Mouse (Mus musculus) embryonic facial prominence, embryonic 12.5 days (tissue): Measurements from ENCODE around the gene Xdh. TPM values are rescaled to one million over a fixed set of nuclear protein-coding genes. Genes with fewer than 3 reads are reported as not detected.

ENCODE experiments used
- ATAC-seq: fragments of 200-750 bp; cut with Nextera tagmentation; 2 replicates; pipeline ENCODE4 v1.8.0; 2017; ENCODE audit not compliant: insufficient number of reproducible peaks, insufficient read depth, low FRiP score, low TSS enrichment
- H3K27ac ChIP-seq: fragments of 300-500 bp; sonication (generic); 2 replicates; pipeline ENCODE4 v1.5.1; 2016; ENCODE audit warnings: mild to moderate bottlenecking
- H3K27me3 ChIP-seq: fragments of 300-500 bp; sonication (generic); 2 replicates; pipeline ENCODE4 v1.6.1; 2016; ENCODE audit warnings: mild to moderate bottlenecking, moderate library complexity
- H3K36me3 ChIP-seq: fragments of 300-500 bp; sonication (generic); 2 replicates; pipeline ENCODE4 v1.6.1; 2016; ENCODE audit warnings: mild to moderate bottlenecking
- H3K4me1 ChIP-seq: fragments of 300-500 bp; sonication (generic); 2 replicates; pipeline ENCODE4 v1.6.1; 2016
- H3K4me2 ChIP-seq: fragments of 300-500 bp; sonication (generic); replicated peaks from 2 replicates; pipeline ENCODE4 v1.6.1; 2016; ENCODE audit warnings: mild to moderate bottlenecking, moderate library complexity
- H3K4me3 ChIP-seq: fragments of 300-500 bp; sonication (generic); 2 replicates; pipeline ENCODE4 v1.5.1; 2016; ENCODE audit warnings: mild to moderate bottlenecking
- H3K9ac ChIP-seq: fragments of 300-500 bp; sonication (generic); 2 replicates; pipeline ENCODE4 v1.6.1; 2016; ENCODE audit warnings: mild to moderate bottlenecking, moderate library complexity
- H3K9me3 ChIP-seq: fragments of 300-500 bp; sonication (generic); 2 replicates; pipeline ENCODE4 v1.6.1; 2016; ENCODE audit warnings: mild to moderate bottlenecking, moderate library complexity
- WGBS: fragments of 180-500 bp; shearing (Covaris S2); methylation state at CpG from one replicate; pipeline ENCODE4 v1.1.7; 2016; 5-methylcytosine and 5-hydroxymethylcytosine counted together
- polyA plus RNA-seq: library from polyadenylated mRNA; unstranded; fragments of >200 nt; fragmentation: Nextera tagmentation; extraction: Ambion mirVana; gene quantifications from 2 replicates; pipeline ENCODE4 v1.2.1, GENCODE M21; 2016

The Xdh gene
- polyA plus RNA-seq, 1 experiment from 2014 or later = 0.70 TPM

GRCm38 (mm10) chr17:73964856-73965255 is 14.9 kb upstream of the Xdh start:
- WGBS = 87% methylated on average over 9 of the region's 9 CpGs
- no peaks in the 10 kb centered on the region for H3K9me3 ChIP-seq
- H3K9ac ChIP-seq = no peak overlapping the region
- H3K4me1 ChIP-seq = no peaks in the 10 kb centered on the region
- no peaks in the 10 kb centered on the region for H3K27me3 ChIP-seq
- no peak overlapping the region for H3K4me2 ChIP-seq
- H3K4me3 ChIP-seq = no peak overlapping the region
- no peak for ATAC-seq
- no peaks in the 10 kb centered on the region for H3K36me3 ChIP-seq
- no peak overlapping the region for H3K27ac ChIP-seq

GRCm38 (mm10) chr17:73962628-73963043 is 12.6 kb upstream of the Xdh start:
- no peak overlapping the region for H3K27ac ChIP-seq
- H3K27me3 ChIP-seq = no peaks in the 10 kb centered on the region
- H3K4me3 ChIP-seq = no peak overlapping the region
- ATAC-seq = no peak
- H3K4me2 ChIP-seq = no peak overlapping the region
- H3K9me3 ChIP-seq = no peaks in the 10 kb centered on the region
- no peaks in the 10 kb centered on the region for H3K36me3 ChIP-seq
- H3K9ac ChIP-seq = no peak overlapping the region
- H3K4me1 ChIP-seq = no peaks in the 10 kb centered on the region
- WGBS = 63% methylated on average over 2 of the region's 2 CpGs

GRCm38 (mm10) chr17:73961801-73962403 is 11.9 kb upstream of the Xdh start:
- 81% methylated on average over 1 of the region's 1 CpGs for WGBS
- Histone ChIP-seq H3K4me1 (no peaks in the 10 kb centered on the region), H3K4me3 (no peak overlapping the region), H3K36me3 (no peaks in the 10 kb centered on the region), H3K9me3 (no peaks in the 10 kb centered on the region), H3K9ac (no peak overlapping the region), H3K27me3 (no peaks in the 10 kb centered on the region), H3K27ac (no peak overlapping the region), H3K4me2 (no peak overlapping the region)
- no peak for ATAC-seq

GRCm38 (mm10) chr17:73960745-73961144 is 10.7 kb upstream of the Xdh start:
- H3K9me3 ChIP-seq = no peaks in the 10 kb centered on the region
- no peak for ATAC-seq
- H3K9ac ChIP-seq = no peak overlapping the region
- H3K4me2 ChIP-seq = no peak overlapping the region
- no peaks in the 10 kb centered on the region for H3K4me1 ChIP-seq
- H3K27me3 ChIP-seq = no peaks in the 10 kb centered on the region
- WGBS = 82% methylated on average over 4 of the region's 4 CpGs
- no peaks in the 10 kb centered on the region for H3K36me3 ChIP-seq
- H3K27ac ChIP-seq = no peak overlapping the region
- no peak overlapping the region for H3K4me3 ChIP-seq

GRCm38 (mm10) chr17:73952103-73952521 is 2.1 kb upstream of the Xdh start:
- H3K36me3 ChIP-seq = no peaks in the 10 kb centered on the region

GRCm38 (mm10) chr17:73950970-73951369 is 974 bp upstream of the Xdh start:
- 78% methylated on average over 5 of the region's 5 CpGs for WGBS
- H3K4me2 ChIP-seq = no peak overlapping the region
- no peaks in the 10 kb centered on the region; the same call in 1 of the 2 replicates for H3K4me1 ChIP-seq

More at GRCm38 (mm10) chr17:73952103-73952521, 2.1 kb upstream of the Xdh start:
- ATAC-seq = no peak
- no peak overlapping the region for H3K9ac ChIP-seq
- H3K27ac ChIP-seq = no peak overlapping the region
- no peak overlapping the region for H3K4me3 ChIP-seq
- H3K4me2 ChIP-seq = no peak overlapping the region
- WGBS = 75% methylated on average over 4 of the region's 4 CpGs
- H3K27me3 ChIP-seq = no peaks in the 10 kb centered on the region
- no peaks in the 10 kb centered on the region for H3K9me3 ChIP-seq
- H3K4me1 ChIP-seq = no peaks in the 10 kb centered on the region; the same call in 1 of the 2 replicates

GRCm38 (mm10) chr17:73949498-73949897 is 498 bp downstream of the Xdh start:
- 58% methylated on average over 4 of the region's 4 CpGs for WGBS
- no peak for ATAC-seq
- no peak overlapping the region for H3K4me2 ChIP-seq
- no peak overlapping the region for H3K9ac ChIP-seq
- no peaks in the 10 kb centered on the region for H3K36me3 ChIP-seq
- H3K4me3 ChIP-seq = no peak overlapping the region
- no peaks in the 10 kb centered on the region; the same call in 1 of the 2 replicates for H3K4me1 ChIP-seq
- no peak overlapping the region for H3K27ac ChIP-seq
- H3K27me3 ChIP-seq = no peaks in the 10 kb centered on the region
- H3K9me3 ChIP-seq = no peaks in the 10 kb centered on the region

More at GRCm38 (mm10) chr17:73950970-73951369, 974 bp upstream of the Xdh start:
- Histone ChIP-seq H3K4me3 (no peak overlapping the region), H3K9ac (no peak overlapping the region), H3K36me3 (no peaks in the 10 kb centered on the region), H3K27ac (no peak overlapping the region), H3K27me3 (no peaks in the 10 kb centered on the region), H3K9me3 (no peaks in the 10 kb centered on the region)
- ATAC-seq = no peak

GRCm38 (mm10) chr17:73948801-73949200 is 1.2 kb downstream of the Xdh start:
- H3K4me1 ChIP-seq = no peaks in the 10 kb centered on the region; the same call in 1 of the 2 replicates
- no peaks in the 10 kb centered on the region for H3K36me3 ChIP-seq
- no peaks in the 10 kb centered on the region for H3K27me3 ChIP-seq
- 71% methylated on average over 2 of the region's 2 CpGs for WGBS
- H3K4me3 ChIP-seq = no peak overlapping the region
- no peak overlapping the region for H3K27ac ChIP-seq
- H3K9me3 ChIP-seq = no peaks in the 10 kb centered on the region
- H3K9ac ChIP-seq = no peak overlapping the region
- H3K4me2 ChIP-seq = no peak overlapping the region
- ATAC-seq = no peak

GRCm38 (mm10) chr17:73948039-73948438 is 2.0 kb downstream of the Xdh start:
- no peak for ATAC-seq
- no peak overlapping the region for H3K4me3 ChIP-seq
- 81% methylated on average over 3 of the region's 3 CpGs for WGBS
- no peak overlapping the region for H3K9ac ChIP-seq
- H3K4me1 ChIP-seq = no peaks in the 10 kb centered on the region; the same call in 1 of the 2 replicates
- no peak overlapping the region for H3K27ac ChIP-seq
- no peaks in the 10 kb centered on the region for H3K9me3 ChIP-seq
- no peaks in the 10 kb centered on the region for H3K36me3 ChIP-seq
- H3K27me3 ChIP-seq = no peaks in the 10 kb centered on the region
- no peak overlapping the region for H3K4me2 ChIP-seq

GRCm38 (mm10) chr17:73946856-73947255 is 3.1 kb downstream of the Xdh start:
- 74% methylated on average over 5 of the region's 5 CpGs for WGBS
- H3K4me3 ChIP-seq = no peak overlapping the region
- no peak for ATAC-seq

GRCm38 (mm10) chr17:73944661-73945060 is 5.3 kb downstream of the Xdh start:
- WGBS = 79% methylated on average over 5 of the region's 5 CpGs
- H3K36me3 ChIP-seq = no peaks in the 10 kb centered on the region

More at GRCm38 (mm10) chr17:73946856-73947255, 3.1 kb downstream of the Xdh start:
- H3K9me3 ChIP-seq = no peaks in the 10 kb centered on the region
- no peaks in the 10 kb centered on the region; the same call in 1 of the 2 replicates for H3K4me1 ChIP-seq
- H3K27ac ChIP-seq = no peak overlapping the region
- no peaks in the 10 kb centered on the region for H3K36me3 ChIP-seq
- H3K4me2 ChIP-seq = no peak overlapping the region
- H3K27me3 ChIP-seq = no peaks in the 10 kb centered on the region
- H3K9ac ChIP-seq = no peak overlapping the region

GRCm38 (mm10) chr17:73942268-73942962 is 7.6 kb downstream of the Xdh start:
- Histone ChIP-seq H3K27ac (no peak overlapping the region), H3K9me3 (no peaks in the 10 kb centered on the region), H3K4me1 (no peaks in the 10 kb centered on the region), H3K9ac (no peak overlapping the region), H3K27me3 (no peaks in the 10 kb centered on the region), H3K4me2 (no peak overlapping the region), H3K4me3 (no peak overlapping the region), H3K36me3 (no peaks in the 10 kb centered on the region)
- 81% methylated on average over 3 of the region's 3 CpGs for WGBS
- no peak for ATAC-seq

More at GRCm38 (mm10) chr17:73944661-73945060, 5.3 kb downstream of the Xdh start:
- Histone ChIP-seq H3K27me3 (no peaks in the 10 kb centered on the region), H3K4me2 (no peak overlapping the region), H3K4me1 (no peaks in the 10 kb centered on the region; the same call in 1 of the 2 replicates), H3K27ac (no peak overlapping the region), H3K9me3 (no peaks in the 10 kb centered on the region), H3K9ac (no peak overlapping the region), H3K4me3 (no peak overlapping the region)
- ATAC-seq = no peak
